Mouse (Mus musculus) gonadal fat pad, adult 2 months (tissue): ENCODE measurements at regions not wholly inside any gene's neighbourhood (a gene's known extent, or its start where the extent isn't known, plus 50 kb on each side); places are given as distances from the start of the nearest gene placed in this dataset.
A peak's percentile ranks its signal among the peaks of the same experiment; 100 is the strongest.

Experiments
- DNase-seq: peaks from one replicate; pipeline ENCODE4 v3.0.0-alpha.2; 2012; ENCODE audit warnings: low read depth

- DNase-seq = no peak
Observed at GRCm38 (mm10) chr5:132827555-132828333, 284.6 kb upstream of the Auts2 start.

- DNase-seq = no peak
Observed at GRCm38 (mm10) chr5:132826009-132826408, 282.9 kb upstream of the Auts2 start.

- no peak for DNase-seq
Observed at GRCm38 (mm10) chr5:132817665-132818064, 274.5 kb upstream of the Auts2 start.

- DNase-seq = no peak
Observed at GRCm38 (mm10) chr5:132809181-132809580, 266.0 kb upstream of the Auts2 start.

- DNase-seq = no peak
Observed at GRCm38 (mm10) chr5:132796061-132796460, 252.9 kb upstream of the Auts2 start.

GRCm38 (mm10) chr5:132792484-132792883 lies 249.3 kb upstream of the Auts2 start:
- no peak for DNase-seq

- DNase-seq = no peak
Observed at GRCm38 (mm10) chr5:132785291-132785690, 242.1 kb upstream of the Auts2 start.

GRCm38 (mm10) chr5:132784791-132785190 lies 241.6 kb upstream of the Auts2 start:
- DNase-seq = no peak

GRCm38 (mm10) chr5:132774141-132774680 lies 231.1 kb upstream of the Auts2 start:
- no peak for DNase-seq

- DNase-seq = no peak
Observed at GRCm38 (mm10) chr5:132760396-132760795, 217.3 kb upstream of the Auts2 start.

- no peak for DNase-seq
Observed at GRCm38 (mm10) chr5:132759751-132760150, 216.6 kb upstream of the Auts2 start.

GRCm38 (mm10) chr5:132758941-132759340 lies 215.8 kb upstream of the Auts2 start:
- DNase-seq = no peak

- no peak for DNase-seq
Observed at GRCm38 (mm10) chr5:132737966-132738365, 194.8 kb upstream of the Auts2 start.

GRCm38 (mm10) chr5:132728689-132729189 lies 185.6 kb upstream of the Auts2 start:
- no peak for DNase-seq

GRCm38 (mm10) chr5:132724467-132724866 lies 181.3 kb upstream of the Auts2 start:
- DNase-seq = peak; percentile 72

- DNase-seq = no peak
Observed at GRCm38 (mm10) chr5:132710301-132710700, 167.2 kb upstream of the Auts2 start.

- DNase-seq = no peak
Observed at GRCm38 (mm10) chr5:132707531-132707930, 164.4 kb upstream of the Auts2 start.

GRCm38 (mm10) chr5:132703455-132704100 lies 160.4 kb upstream of the Auts2 start:
- no peak for DNase-seq

- DNase-seq = no peak
Observed at GRCm38 (mm10) chr5:132702573-132702972, 159.4 kb upstream of the Auts2 start.

GRCm38 (mm10) chr5:132690784-132691183 lies 147.6 kb upstream of the Auts2 start:
- DNase-seq = no peak

GRCm38 (mm10) chr5:132675261-132675660 lies 132.1 kb upstream of the Auts2 start:
- DNase-seq = no peak

- DNase-seq = no peak
Observed at GRCm38 (mm10) chr5:132673599-132674305, 130.6 kb upstream of the Auts2 start.
